Mouse (Mus musculus) MEL-GATA-1-ER (cell line): ENCODE data around the gene Kif1bp.

Experiments
- DNase-seq: peaks from one replicate; pipeline ENCODE4 v3.0.0-alpha.2; 2012; ENCODE audit warnings: low read depth; ENCODE audit errors: extremely low read depth

Kif1bp gene

DNA sequence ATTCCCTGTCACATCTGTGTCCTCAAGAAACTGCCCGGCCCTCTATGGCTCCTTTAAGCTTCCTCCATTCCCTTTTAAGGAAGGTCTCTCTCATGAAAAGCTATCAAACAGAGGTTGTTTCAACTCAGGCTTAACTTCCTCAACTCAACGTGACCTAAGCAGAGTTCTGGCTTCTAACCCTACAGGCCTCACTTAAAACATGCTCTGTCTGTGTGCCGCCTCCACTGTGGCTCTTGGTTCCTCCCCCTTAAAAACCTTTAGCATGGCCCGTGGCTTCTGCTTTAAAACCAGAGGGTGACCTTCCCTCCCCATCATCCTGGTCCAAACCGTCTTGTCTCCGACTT is 21.7 kb downstream of the Kif1bp start:
- DNase-seq: no peak

DNA sequence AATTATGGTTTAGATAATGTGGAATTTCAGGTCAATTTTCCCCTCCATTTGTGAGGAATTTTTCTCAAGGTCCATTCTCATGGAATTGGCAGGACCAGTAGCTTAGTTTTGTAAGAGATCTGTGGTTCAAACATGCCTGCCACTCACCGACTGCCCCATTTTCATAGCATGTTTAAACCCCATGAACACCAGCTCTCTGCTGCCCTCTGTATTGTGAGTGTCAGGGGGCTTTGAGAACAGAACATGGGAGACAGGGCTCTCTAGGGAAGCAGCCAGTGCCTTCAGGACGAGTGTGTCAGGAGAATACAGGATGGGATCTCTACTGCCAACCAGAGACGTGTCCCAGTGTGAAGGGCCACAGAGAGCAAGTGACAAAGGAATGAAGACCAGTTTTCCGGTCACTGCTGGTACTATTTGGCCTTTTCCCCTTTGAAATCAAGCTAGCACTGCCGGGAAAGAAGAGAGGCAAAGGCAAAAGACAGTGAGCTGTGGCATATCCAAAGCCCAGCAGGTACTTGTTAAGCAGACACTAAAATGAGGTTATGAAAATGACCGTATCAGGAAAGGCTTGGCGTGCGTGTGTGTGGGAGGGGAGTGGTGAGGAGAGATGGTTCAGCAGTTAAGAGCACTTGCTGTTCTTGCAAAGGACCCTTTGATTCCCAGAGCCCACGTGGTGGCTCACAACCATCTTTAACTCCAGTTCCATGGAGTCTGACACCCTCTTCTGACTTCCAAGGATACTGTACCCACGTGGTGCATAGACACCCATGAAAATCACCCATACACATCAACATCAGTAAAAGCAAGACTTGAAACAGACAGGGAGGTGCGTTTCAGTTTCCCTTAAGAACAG is 22.3 kb downstream of the Kif1bp start:
- no peak for DNase-seq

DNA sequence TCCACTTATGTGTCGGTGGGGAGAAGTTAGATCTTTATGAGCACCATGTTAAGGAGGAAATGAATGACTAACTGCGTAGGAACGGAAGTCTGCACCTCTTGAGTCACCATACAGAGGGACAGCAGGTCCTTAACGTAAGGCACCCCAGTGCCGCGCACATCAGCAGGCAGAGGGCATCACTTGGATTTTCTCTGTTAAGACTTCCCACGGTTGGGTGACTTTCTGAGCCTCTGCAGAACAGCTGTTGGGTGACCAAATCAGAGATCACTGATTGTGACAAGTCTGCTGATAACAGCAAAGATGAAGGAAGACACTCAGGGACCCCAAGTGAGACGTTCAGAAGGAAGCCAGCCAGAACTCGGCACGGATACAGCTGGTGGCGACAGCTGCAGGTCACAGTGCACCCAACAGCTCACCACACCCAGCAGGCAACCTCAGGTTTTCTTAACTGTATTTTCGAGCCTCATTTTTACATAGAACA is 24.6 kb downstream of the Kif1bp start:
- DNase-seq: peak; percentile 60

DNA sequence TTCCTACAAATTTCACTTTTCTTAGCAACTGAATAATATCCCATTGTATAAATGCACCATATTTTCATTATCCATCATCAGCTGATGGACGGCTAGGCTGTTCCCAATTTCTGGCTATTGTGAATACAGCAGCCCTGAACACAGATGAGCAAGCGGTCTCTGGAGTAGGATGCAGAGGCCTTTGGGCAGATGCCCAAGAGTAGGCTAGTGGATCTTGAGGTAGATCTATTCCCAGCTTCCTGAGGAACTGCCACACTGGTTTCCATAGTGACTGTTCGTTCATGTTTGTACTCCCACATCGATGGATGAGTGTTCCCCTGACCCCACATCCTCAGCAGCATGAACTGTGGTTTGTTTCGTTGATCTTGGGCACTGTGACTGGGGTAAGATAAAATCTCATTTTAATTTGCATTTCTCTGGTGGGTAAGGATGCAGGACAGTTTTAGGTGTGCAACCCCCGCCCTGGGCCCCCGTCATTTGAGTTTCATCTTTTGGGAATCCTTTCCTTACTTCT is 27.4 kb downstream of the Kif1bp start:
- no peak for DNase-seq

DNA sequence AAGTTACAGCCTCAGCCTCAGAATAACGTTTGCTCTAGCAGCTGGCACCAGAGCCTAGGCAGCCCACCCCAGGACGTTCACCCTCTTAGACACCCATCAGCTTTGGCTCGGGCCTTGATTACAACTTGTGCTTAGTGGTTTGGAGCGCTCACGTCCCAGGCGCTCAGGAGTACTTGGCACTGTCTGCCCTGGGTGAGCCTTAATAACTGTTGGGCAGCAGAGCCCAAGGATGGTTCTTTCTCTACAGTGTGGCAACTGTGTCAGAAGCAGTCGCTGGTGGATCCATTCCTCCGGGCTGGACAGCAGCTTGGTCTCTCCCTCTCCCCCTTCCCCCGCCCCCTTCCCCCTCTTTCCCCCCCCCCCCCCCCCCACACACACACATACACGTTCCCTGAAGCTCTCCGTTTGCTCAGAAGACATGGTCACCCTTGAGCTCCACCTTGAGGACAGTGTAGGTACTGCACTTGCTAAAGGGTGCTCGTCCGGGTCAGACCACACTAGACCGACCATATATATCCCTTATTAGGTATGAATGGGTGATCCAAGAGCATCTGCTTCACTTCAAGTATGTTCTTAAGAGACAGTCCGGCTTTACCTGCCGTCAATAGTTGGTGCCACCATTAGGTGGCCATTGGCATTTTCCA is 28.6 kb downstream of the Kif1bp start:
- DNase-seq: peak; percentile 68

DNA sequence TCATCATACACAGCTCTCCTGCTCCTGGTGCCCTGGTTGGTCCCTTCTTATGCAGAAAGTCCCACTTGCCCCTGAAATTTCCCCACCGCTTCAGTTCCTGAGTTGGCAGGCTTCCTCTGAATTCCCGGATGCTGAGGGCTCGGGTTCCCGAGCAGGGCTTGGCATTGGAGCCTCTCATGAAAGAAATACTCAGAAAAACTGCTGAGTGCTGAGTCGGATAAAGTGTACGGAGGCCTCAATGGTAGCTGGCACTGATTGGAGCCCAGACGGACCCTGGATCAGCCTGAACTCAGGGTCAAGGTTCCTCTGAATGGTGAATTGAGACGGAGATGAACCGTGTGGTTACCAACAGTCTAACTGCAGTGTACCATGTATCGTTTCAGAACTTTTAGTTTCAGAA is 31.8 kb downstream of the Kif1bp start:
- no peak for DNase-seq

DNA sequence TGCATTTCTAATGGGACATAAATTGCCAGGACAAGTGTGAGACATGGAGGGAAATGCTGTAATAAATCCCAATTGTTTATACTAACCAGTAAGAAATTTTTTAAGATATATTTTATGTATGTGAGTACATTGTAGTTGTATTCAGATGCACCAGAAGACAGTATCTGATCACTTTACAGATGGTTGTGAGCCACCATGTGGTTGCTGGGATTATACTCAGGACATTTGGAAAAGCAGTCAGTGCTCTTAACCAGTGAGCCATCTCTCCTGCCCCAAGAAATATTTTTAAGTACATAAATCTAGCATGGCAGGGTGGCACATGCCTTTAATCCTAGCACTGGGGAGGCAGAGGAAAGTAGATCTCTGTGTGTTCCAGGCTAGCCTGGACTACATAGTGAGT is 32.5 kb downstream of the Kif1bp start:
- no peak for DNase-seq

DNA sequence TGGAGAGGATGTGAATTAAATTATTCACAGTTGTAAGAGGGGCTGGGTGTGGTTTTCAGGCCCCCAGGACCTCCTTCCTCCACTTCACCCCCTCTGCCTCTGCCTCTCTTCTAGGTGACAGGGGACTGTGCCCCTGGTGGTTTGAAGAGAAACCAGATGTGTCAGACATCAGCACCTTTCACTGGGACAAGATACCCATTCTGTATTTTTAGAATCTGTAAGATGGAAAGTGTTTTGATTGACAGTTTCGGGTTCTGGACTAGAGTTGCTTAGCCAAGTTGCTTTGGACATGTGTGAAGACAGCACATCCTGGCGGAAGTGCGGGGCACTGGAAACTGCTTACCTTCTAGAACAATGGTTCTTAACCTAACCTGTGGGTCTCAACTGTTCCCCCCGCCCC is 33.9 kb downstream of the Kif1bp start:
- no peak for DNase-seq

DNA sequence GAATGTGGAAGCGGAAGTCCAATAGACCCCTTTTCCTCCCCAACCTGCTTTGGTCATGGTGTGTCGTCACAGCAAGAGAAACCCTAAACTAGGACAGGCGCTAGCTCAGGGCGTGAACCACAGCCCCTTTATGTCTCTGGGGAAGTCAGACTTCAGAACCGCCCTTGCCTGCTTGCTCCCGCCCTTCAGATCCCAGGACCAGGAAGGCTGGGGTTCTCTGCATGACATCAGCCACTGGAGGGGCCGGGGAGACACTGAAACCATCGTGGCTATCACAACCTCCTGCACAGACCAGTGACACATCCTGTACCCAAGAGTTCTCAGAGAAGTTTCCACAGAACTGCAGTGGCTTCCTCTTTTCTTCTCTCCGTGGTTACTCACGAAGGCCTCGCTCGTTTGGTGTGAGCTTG is 34.9 kb downstream of the Kif1bp start:
- DNase-seq: peak; percentile 95

DNA sequence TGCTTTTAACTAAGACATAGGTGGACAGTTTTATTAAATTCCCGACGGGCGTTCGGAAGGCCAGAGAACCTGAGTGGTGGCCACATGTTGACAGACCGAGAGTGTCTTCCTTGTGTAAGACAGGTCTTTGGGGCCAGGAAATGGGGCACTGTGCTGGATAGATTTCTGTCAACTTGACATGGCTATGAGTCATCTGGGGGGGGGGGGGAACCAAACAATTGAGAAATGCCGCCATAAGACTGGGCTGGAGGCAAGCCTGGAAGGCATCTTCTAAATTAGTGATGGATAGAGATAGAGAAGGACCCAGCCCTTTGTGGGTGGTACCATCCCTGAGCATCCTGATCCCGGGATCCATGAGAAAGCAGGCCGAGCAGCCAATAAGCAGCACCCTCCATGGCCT is 35.3 kb downstream of the Kif1bp start:
- no peak for DNase-seq

DNA sequence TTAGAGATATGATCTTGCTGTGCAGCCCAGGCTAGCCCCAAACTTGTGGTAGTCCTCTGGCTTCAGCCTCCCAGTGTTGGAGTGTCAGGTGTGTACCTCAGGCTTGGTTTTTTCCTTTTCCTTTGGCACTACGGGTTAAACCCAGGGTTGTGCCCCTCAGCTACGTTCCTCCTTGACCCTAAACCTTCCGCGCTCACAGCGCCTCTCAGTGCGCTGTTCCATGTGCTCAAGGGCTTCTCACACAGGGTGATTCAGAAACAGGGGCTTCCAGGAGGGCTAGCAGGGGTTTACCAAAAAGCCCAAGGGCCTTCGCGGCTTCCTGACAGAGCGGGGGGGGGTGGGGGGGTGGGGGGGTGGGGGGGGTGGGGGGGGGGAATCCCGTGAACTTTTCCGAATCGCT is 35.8 kb downstream of the Kif1bp start:
- no peak for DNase-seq

DNA sequence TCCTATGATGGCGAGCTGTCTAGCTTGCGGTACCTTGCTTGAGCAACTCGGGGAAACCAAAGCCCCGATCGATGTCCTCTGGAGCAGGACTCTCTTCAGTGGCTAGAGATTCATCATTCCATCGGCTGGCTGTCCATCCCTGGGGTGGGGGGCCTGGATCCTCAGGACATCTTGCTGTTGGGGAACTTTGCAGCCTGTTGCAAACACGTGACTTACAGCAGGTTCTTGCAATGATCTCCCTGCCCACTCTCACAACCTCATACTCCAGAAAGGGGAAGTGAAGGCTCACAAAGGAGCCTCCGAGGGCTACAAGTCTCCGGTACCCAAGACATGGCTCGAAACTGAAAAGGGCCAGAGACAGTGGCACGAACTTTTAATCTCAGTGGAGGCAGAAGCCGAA is 36.8 kb downstream of the Kif1bp start:
- peak; percentile 91 for DNase-seq

DNA sequence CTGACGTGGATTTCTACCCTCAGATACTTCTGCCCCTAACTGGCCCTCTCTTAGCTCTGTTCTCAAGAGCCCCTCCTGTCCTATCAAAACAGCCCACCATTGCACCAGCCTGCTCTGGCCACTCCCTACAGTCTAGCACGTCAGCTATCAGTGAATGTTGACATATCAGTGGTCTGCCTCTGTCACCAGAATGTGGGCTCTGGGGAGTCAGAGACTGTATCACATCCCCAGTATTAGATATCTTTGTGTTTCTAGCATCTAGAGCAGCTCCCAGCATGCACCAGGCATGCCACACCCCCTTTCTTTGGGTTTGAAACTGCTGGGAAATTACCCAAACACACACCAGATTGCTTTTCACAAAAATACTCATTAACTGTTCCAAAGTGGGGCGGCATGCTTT is 37.5 kb downstream of the Kif1bp start:
- peak; percentile 71 for DNase-seq

DNA sequence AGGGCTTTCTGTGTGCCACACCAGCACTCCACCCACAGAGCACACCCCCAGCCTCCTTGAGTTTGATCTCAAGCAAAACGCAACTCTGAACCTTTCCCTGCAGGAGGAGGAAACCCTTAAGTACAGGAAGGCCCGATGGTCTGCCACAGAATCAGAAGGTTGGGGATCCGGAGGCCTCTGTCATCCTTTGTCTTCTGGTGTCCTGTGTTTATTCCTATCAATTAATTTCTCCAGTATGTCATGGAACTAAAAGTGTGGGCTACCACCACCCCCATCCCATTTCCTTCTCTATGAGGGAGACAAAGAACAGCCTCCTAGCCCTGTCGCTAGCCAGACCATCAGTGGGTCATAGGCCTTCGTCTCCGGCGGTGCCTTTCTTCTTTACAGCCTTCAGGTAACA is 43.7 kb downstream of the Kif1bp start:
- DNase-seq: no peak

DNA sequence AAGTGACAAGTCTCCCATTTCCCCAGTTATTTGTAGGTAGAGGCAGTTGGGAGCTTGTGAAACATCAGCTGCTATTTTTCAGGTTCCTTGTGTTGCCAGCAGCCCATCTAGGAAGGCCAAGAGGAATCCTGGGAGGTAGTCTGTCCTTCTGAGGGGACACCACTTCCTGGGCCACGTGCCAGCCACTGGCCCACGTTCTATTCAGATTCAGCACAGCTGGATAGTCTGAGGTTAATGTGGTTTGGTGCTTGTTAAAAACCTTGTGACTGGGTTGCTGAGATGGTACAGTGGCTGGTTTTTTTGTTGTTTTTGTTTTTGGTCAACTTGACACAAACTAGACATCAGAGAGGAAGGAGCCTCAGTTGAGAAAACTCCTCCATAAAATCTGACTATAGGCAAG is 45.4 kb downstream of the Kif1bp start:
- no peak for DNase-seq

DNA sequence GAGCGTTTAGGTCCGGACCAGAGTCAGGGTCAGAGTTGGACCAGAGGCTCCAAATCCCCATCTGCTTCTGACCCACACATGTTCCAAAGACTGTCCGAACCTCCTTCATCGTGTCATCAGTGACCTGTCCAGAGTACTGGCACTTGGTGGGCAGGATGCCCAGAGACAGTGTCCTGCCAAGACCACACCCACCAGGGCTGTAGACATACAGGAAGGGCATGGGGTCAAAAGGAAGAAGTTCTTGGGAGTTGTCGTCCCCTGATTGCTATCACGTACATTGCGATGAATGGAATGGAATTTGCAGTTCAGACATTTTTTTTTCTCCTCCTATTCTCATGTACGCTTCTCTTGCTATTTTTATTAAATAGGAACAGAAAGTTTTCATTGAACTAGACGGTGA is 48.1 kb downstream of the Kif1bp start:
- DNase-seq: no peak

DNA sequence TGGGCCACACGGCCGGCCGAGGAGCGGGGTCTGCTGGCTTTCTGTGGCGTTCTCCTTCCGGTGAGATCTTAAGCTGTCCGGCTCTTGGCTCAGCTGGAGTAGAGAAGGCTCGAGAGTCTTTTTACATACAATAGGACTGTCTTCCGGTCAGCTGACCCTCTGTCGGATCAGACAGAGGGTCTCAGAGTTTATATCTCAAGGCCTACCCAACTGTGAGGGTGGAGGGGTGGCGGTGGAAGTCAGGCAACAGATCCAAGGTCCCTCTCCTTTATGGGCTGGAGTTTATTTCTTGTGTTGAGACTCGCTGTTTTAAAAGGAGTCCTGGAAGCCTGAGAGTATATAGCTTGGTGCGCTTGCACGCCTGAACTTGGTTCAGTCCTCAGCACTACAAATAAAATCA is 50.9 kb downstream of the Kif1bp start, which contains the start of gene Srgn:
Gene Srgn (minus strand): TSS at position 101 of the 400 bp plus-strand sequence.
- DNase-seq: no peak

DNA sequence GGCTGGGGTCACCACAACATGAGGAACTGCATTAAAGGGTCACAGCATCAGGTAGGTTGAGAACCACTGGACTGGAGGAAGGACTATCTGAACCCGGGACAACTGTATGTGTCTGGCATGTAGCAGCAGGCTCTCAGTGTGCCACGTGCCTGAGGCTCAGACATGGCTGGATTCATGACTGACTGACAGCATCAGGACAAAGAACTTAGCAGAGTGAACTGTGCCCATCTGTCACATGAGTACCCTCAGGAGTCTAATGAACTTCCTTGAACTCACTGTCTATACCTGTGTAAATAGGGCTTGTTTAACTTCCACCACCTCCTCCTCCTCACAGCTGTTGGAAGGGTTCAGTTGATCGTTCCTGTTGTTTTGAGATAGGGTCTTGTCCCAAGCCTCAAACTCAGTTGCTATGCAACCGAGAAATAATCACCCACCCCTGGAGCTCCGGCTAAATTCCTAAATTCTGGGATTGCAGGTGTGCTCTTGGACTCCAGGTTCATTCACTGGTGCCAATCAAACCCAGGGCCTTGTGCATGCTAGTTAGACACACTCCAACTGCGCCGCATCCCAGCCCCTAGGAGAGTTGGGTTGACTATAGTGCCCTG is 55.8 kb downstream of the Kif1bp start:
- no peak for DNase-seq

DNA sequence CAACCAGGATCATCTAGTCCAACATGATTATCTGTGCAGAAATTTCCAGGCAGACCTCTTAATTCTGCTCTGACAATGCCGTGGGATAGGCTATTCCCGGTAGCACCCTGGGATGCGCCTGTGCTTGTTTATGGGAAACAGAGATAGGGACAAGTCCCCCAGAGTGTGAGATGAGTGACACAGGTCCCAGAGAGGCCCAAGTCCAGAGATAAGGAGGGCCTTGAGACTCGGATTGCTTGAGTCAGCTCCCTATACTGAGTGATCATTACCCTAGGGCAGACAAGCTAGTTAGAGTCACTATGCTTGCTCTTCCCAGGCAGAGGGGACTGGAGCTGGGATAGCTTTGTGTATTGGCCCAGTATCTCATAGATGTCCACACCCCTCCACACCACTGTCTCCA is 56.5 kb downstream of the Kif1bp start:
- DNase-seq: no peak

DNA sequence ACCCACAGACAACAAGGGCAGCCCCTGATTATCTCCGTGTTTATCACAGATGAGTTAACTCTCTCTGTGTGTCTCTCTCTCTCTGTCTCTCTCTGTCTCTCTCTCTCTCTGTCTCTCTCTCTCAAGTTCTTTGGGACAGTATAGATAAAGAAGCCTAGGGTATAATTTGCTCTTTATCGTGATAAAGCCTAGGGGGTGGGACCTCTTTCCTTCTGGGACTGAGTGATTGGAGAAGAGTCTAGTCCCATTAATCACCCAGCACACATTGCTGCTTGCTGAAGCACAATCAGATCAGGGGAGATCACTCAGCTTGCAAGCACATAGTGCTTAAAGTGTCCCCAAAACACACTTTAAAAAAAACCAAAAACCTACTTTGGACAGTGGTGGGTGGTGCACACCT is 57.3 kb downstream of the Kif1bp start:
- no peak for DNase-seq

DNA sequence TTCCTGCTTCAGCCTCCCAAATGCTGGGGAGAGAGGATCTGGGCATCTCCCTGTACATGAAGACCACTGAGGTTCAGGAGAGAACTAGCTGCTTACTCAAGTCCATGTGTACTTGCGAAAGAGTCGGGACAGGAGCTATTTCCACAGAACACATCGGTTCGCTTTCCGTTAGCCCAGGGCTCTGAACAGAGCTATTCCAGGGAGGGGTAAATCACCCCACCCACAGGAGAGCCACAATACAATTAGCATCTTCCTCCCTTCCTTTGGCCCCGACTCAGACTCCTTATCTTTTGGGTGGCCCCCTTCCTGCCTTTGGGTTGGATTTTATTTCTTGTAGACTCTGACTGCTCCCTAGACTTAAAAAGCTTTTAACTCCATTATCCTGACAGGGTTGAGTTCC is 60.7 kb downstream of the Kif1bp start:
- DNase-seq: no peak

DNA sequence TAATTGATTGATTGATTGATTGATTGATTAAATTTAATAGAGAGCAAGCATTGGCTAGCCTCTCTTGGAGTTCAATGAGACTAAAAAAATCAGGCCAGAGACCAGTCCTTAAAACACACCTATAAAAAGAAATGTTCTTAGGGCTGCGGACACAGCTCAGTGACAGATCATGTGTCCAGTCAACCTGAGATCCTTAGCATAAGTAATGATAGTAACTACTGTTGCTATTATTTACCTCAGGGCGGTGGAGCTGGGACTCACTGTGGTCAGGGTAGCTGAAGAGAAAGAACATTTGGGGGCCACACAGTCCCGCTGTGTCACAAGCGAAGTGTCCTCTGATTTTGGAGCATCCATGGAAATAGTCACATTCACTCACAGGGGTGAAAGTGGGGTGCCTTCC is 65.4 kb downstream of the Kif1bp start:
- DNase-seq: no peak
